Mouse (Mus musculus) forebrain, postnatal 0 days (tissue): ENCODE measurements around the gene Polr3h. TPM values are rescaled to one million over a fixed set of nuclear protein-coding genes. Genes with fewer than 3 reads are reported as not detected.
A peak's percentile ranks its signal among the peaks of the same experiment; 100 is the strongest.

Experiments
- ATAC-seq: fragments of 200-750 bp; cut with Nextera tagmentation; 2 replicates; pipeline ENCODE4 v1.8.0; 2017; ENCODE audit warnings: mild to moderate bottlenecking, moderate library complexity
- DNase-seq: peaks from one replicate; pipeline ENCODE4 v3.0.0-alpha.2; 2015
- H3K27ac ChIP-seq: fragments of 300-500 bp; sonication (generic); 2 replicates; pipeline ENCODE4 v1.5.1; 2014; ENCODE audit warnings: low read depth, mild to moderate bottlenecking, antibody characterized with exemption, low read length, moderate library complexity, mixed read lengths
- H3K27me3 ChIP-seq: fragments of 300-500 bp; sonication (generic); 2 replicates; pipeline ENCODE4 v1.6.1; 2014; ENCODE audit warnings: mild to moderate bottlenecking, low read length, mixed read lengths; ENCODE audit not compliant: insufficient read depth
- H3K36me3 ChIP-seq: fragments of 300-500 bp; sonication (generic); 2 replicates; pipeline ENCODE4 v1.6.1; 2014; ENCODE audit warnings: mild to moderate bottlenecking, moderate library complexity; ENCODE audit not compliant: insufficient read depth
- H3K4me1 ChIP-seq: fragments of 300-500 bp; sonication (generic); 2 replicates; pipeline ENCODE4 v1.6.1; 2014; ENCODE audit warnings: antibody characterized with exemption; ENCODE audit not compliant: insufficient read depth
- H3K4me2 ChIP-seq: fragments of 300-500 bp; sonication (generic); 2 replicates; pipeline ENCODE4 v1.6.1; 2014; ENCODE audit warnings: low read depth, mild to moderate bottlenecking, moderate library complexity
- H3K4me3 ChIP-seq: fragments of 300-500 bp; sonication (generic); 2 replicates; pipeline ENCODE4 v1.5.1; 2014; ENCODE audit warnings: low read depth, low read length, mixed read lengths
- H3K9ac ChIP-seq: fragments of 300-500 bp; sonication (generic); 2 replicates; pipeline ENCODE4 v1.6.1; 2014; ENCODE audit warnings: mild to moderate bottlenecking
- H3K9me3 ChIP-seq: fragments of 300-500 bp; sonication (generic); 2 replicates; pipeline ENCODE4 v1.6.1; 2016; ENCODE audit warnings: low read length
- CTCF ChIP-seq: sonication (generic); IDR thresholded peaks from 2 replicates; pipeline ENCODE4 v1.5.1; 2016; ENCODE audit warnings: antibody characterized with exemption, control low read depth, low read depth
- WGBS: fragments of 180-500 bp; shearing (Covaris S2); extraction: QIAGEN DNeasy Blood & Tissue Kit; methylation state at CpG from one replicate; pipeline ENCODE4 v1.1.7; 2014; 5-methylcytosine and 5-hydroxymethylcytosine counted together
- polyA plus RNA-seq: library from polyadenylated mRNA; unstranded; fragments of >200 nt; fragmentation: Nextera tagmentation; extraction: Ambion mirVana; gene quantifications from 2 replicates; pipeline ENCODE4 v1.2.1, GENCODE M21; 2015
- total RNA-seq: library from RNA; depleted of rRNA; stranded (reverse); fragments of >200 nt; gene quantifications from 2 replicates; pipeline ENCODE4 v1.2.3, GENCODE M21; 2014

The Polr3h gene
- total and polyA plus RNA-seq, 2 experiments from 2014 or later = 52.8 to 105 TPM

GRCm38 (mm10) chr15:81858517-81859329, 67.3 kb downstream of the Polr3h start, which contains the start of gene Tob2:
TSS of gene Tob2 (minus strand) at chr15:81858796.
- WGBS = 1% methylated on average over 44 of the region's 44 CpGs
- ATAC-seq = no peak

DNA sequence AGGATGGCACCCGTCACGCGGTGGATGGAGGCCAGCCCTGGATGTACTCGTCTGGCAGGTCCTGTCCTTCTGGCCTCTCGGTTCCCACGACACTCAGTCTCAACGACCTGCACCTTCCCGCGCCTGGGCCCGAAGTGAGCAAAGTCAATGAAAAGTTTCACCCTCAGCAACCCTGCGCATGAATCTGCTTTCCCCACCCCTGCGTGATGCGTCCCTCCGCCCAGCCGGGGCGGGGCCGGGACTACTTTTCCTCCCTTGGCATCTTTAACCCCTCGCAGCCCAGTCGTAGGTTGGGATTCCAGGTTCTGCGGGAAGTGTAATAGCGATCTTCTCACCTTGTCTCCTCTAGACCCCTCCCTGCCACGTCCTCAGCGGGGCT, 67.9 kb downstream of the Polr3h start:
- 0% methylated on average over 23 of the region's 23 CpGs for WGBS
- no peaks in the 10 kb centered on the region for H3K9me3 ChIP-seq

More at GRCm38 (mm10) chr15:81858517-81859329, 67.3 kb downstream of the Polr3h start, which contains the start of gene Tob2:
- peak within 1 kb of the TSS; percentile 81 for H3K4me3 ChIP-seq
- H3K4me2 ChIP-seq = peak within 1 kb of the TSS; percentile 85
- TF ChIP-seq CTCF = peak; percentile 35
- peak within 1 kb of the TSS; percentile 95 for H3K27ac ChIP-seq
- no peaks in the 10 kb centered on the region for H3K9me3 ChIP-seq
- DNase-seq = peak; percentile 83
- H3K36me3 ChIP-seq = peaks cover 3% of the 10 kb centered on the region; the same call in 1 of the 2 replicates
- no peaks in the 10 kb centered on the region for H3K27me3 ChIP-seq
- H3K4me1 ChIP-seq = peaks cover 14% of the 10 kb centered on the region
- H3K9ac ChIP-seq = peak within 1 kb of the TSS; percentile 67

GRCm38 (mm10) chr15:81857724-81858116, 68.3 kb downstream of the Polr3h start:
- Histone ChIP-seq H3K9ac (peak overlapping the region; percentile 67), H3K4me2 (peak overlapping the region; percentile 85), H3K9me3 (no peaks in the 10 kb centered on the region), H3K36me3 (peaks cover 4% of the 10 kb centered on the region; the same call in 1 of the 2 replicates), H3K4me1 (peaks cover 14% of the 10 kb centered on the region), H3K27me3 (no peaks in the 10 kb centered on the region), H3K27ac (peak overlapping the region; percentile 95), H3K4me3 (peak overlapping the region; percentile 81)
- no peak for TF ChIP-seq CTCF
- WGBS = under 1% methylated on average over 33 of the region's 33 CpGs
- DNase-seq = no peak
- ATAC-seq = no peak

More for the DNA sequence above, 67.9 kb downstream of the Polr3h start:
- no peaks in the 10 kb centered on the region for H3K27me3 ChIP-seq
- TF ChIP-seq CTCF = no peak
- DNase-seq (peak; percentile 95), ATAC-seq (no peak)
- 0 out of 2 replicates have a peak, but pooled peaks cover 4% of the 10 kb centered on the region for H3K36me3 ChIP-seq
- H3K4me1 ChIP-seq = peaks cover 14% of the 10 kb centered on the region
- H3K4me3 ChIP-seq = peak overlapping the region; percentile 81
- H3K27ac ChIP-seq = peak overlapping the region; percentile 95
- H3K9ac ChIP-seq = peak overlapping the region; percentile 67
- peak overlapping the region; percentile 85 for H3K4me2 ChIP-seq

DNA sequence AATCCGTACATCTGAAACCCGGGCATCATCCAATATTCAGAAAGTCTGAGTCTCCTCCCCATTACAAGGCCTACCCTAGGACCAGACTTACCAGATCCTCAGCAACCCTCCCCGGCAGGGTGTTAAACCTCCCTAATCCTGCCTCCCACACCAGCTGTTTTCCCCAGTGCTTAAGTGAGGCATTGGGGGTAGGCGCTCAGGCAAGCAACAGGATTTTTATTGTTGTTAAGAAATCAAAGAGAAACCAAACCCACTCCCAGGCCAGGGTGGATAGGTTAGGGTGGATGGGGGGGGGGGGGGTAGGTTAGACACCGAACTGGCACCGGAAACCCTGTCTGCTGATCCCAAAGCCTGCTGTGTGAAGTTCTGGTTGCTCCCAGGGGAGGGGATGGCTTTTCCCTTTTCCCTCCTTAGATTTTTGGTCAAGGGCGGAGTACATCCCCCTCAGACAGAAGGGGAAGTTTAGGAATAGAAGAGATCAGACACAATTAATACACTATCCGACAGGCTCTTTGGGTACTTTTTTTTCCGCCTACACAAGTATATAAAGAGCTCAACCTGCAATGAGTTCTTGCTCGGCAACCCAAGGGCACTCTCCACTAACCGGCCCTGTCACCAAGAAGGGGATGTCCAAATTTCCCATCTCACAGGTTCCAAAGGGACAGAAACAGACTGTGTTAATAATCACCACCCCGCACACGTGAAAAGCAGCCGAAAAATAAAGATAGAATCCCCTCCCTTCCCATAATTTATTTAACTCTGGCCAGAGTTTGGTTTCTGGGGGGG, 68.9 kb downstream of the Polr3h start:
- Histone ChIP-seq H3K4me1 (peaks cover 14% of the 10 kb centered on the region), H3K4me3 (peak overlapping the region; percentile 81), H3K9ac (peak overlapping the region; percentile 67), H3K27me3 (no peaks in the 10 kb centered on the region), H3K9me3 (no peaks in the 10 kb centered on the region), H3K4me2 (peak overlapping the region; percentile 85), H3K36me3 (peaks cover 4% of the 10 kb centered on the region; the same call in 1 of the 2 replicates), H3K27ac (peak overlapping the region; percentile 95; the same call in 1 of the 2 replicates)
- DNase-seq (no peak), ATAC-seq (no peak)
- WGBS = 2% methylated on average over 14 of the region's 14 CpGs
- no peak for TF ChIP-seq CTCF

DNA sequence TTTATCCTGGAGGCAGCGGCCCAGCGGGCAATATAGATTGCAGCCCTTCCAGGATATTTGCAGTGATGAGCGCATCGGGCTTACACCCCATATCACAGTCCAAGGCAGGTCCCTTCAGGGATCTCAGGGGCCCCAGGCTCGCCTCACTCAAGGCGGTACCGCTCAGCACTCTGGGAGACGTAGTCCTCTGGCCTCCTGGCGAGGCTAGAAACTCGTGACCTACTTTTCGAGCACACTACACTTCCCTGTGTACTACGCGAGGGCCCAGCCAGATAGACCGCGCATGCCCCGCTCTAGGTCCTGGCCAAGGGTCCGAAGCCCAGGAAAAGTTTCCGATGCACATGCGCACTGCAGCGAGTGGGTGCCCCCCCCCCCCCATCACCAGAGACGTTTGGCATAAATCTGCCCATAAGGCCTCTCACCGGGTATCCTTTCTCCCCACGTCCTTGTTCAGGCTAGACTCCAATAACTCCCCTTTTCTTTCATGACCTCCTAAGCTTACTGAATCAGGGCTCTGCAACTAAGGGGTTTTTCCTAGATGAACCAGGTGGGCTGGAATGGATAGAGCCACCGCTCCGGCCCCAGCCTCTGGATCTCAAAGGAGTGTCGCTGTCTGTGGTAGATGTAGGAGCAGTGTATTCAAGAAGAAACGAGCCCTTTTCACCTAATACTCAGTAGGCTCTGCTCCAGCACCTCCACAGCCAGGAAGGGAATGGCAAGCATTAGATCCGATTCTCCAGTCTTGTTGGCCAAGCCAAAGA, 69.8 kb downstream of the Polr3h start:
- 2% methylated on average over 28 of the region's 28 CpGs for WGBS
- DNase-seq = peak; percentile 90
- peak overlapping the region; percentile 95 for H3K27ac ChIP-seq
- ATAC-seq = peak; percentile 84
- H3K9ac ChIP-seq = peak overlapping the region; percentile 67
- H3K27me3 ChIP-seq = no peaks in the 10 kb centered on the region
- H3K4me2 ChIP-seq = peak overlapping the region; percentile 85
- peak overlapping the region; percentile 81 for H3K4me3 ChIP-seq
- H3K9me3 ChIP-seq = no peaks in the 10 kb centered on the region
- H3K36me3 ChIP-seq = peaks cover 11% of the 10 kb centered on the region
- no peak for TF ChIP-seq CTCF
- peaks cover 14% of the 10 kb centered on the region for H3K4me1 ChIP-seq

- WGBS = 92% methylated on average over 7 of the region's 7 CpGs
- no peak for TF ChIP-seq CTCF
- H3K36me3 ChIP-seq = peaks cover 32% of the 10 kb centered on the region
- ATAC-seq (no peak), DNase-seq (no peak)
- H3K4me3 ChIP-seq = no peak overlapping the region
- H3K27me3 ChIP-seq = no peaks in the 10 kb centered on the region
- 0 out of 2 replicates have a peak, but pooled peaks cover 5% of the 10 kb centered on the region for H3K4me1 ChIP-seq
- no peaks in the 10 kb centered on the region for H3K9me3 ChIP-seq
- H3K9ac ChIP-seq = no peak overlapping the region
- no peak overlapping the region for H3K4me2 ChIP-seq
- H3K27ac ChIP-seq = no peak overlapping the region
These were observed 73.0 kb downstream of the Polr3h start for GRCm38 (mm10) chr15:81853081-81853480.
